Mouse (Mus musculus) right cerebral cortex, postnatal 4 days (tissue): ENCODE measurements around the gene Cmtr1.
"Not testable (repeated sequence)": the region's sequence is repeated elsewhere in the genome, so short reads cannot be mapped to it uniquely, and the experiment has no call there.

ENCODE experiments used
- DNase-seq: peaks from one replicate; pipeline ENCODE4 v3.0.0-alpha.2; 2022

The Cmtr1 gene

GRCm38 (mm10) chr17:29660076-29660761 is at the start of gene Cmtr1:
Gene Cmtr1 (plus strand): TSS chr17:29660595.
- DNase-seq = peak; percentile 92

GRCm38 (mm10) chr17:29613453-29613852 is 46.9 kb upstream of the Cmtr1 start:
- DNase-seq = not testable (repeated sequence)

DNA sequence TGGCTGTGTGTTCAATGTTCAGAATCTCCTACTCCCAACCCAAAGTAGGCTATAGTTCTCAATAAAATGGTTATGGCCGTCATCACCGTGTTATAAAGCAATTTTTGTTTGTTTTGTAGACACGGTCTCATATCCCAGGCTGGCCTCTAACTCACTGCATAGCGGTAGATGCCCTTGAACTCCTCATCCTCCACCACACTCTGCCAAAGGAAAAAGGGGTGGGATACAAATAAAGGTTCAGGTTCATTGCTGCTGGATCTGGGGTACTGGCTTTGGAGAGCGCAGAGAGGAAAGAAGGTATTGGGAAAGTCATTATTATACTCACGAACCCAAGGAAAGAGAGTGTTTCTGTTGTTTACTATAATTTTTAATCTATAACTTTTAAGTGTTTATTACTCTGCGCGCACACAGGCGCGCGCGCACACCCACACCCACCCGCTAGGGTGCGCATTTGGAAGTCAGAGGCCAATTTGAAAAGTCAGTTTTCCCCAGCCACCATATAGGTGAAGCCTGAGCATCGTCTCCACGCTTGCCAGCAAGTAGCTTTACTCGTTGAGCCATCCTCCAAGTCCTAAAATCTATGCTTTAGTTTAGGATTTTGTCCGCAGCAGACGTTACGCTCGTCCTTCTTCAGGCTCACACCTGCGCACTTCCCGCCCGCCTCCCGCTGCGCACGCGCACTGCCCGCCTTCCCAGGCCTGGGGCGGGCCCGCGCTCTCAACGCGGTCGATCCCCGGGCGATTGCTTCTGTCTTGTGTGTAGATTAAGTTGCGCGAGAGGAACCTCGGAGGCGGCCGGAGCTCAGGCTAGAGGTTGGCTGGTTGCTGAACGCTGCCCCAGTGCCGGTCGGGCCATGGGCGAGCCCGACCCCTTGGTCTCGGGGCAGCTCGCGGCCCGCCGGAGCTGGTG is 46.0 kb upstream of the Cmtr1 start, which contains the start of the genes Rnf8 and Gm28043:
Gene Rnf8, plus strand, starts transcription at position 676 of the 909 bp plus-strand sequence.
Gene Gm28043, plus strand, starts transcription at position 762 of the 909 bp plus-strand sequence.
- peak; percentile 96 for DNase-seq

GRCm38 (mm10) chr17:29615024-29615551 is 45.3 kb upstream of the Cmtr1 start:
- DNase-seq = no peak

DNA sequence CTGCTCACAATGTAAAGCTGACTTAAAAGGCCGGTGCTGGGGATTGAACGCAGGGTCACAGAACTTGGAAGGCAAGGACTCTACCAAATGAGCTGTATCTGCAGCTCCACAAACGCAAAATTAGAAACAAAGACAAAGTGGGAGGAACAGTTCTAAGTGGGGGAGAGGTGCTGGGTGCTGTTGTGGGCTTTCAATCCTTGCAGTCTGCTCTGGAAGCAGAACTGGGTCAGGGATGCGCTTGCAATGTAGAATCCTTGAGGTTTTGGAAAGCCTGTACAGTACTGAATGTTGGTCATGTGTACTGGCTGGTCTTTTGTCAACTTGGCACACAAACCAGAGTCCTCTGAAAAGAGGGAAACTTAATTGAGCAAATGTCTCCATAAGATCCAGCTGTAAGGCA is 44.8 kb upstream of the Cmtr1 start:
- DNase-seq = no peak

DNA sequence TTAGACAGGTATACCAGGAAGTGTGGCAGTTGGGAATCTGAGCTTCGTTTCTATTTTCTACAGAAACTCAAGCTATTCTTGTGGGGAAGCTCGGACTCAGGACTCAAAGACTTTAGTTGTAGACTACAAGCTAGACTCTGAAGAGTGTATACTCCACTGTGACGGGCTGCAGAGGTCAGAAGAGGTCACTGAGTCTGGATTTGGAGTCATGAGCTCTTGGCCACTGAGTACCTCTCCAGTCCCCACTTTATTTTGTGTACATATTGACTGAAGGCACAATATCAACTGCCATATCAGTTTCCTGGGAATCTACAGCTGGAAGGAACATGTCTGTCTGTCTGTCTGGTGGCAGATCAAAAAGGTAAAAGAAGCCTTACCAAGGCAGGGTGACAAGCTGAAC is 41.2 kb upstream of the Cmtr1 start:
- no peak for DNase-seq

- no peak for DNase-seq
These were observed 36.9 kb upstream of the Cmtr1 start for GRCm38 (mm10) chr17:29623488-29623887.

GRCm38 (mm10) chr17:29627285-29627684 is 33.1 kb upstream of the Cmtr1 start:
- no peak for DNase-seq

- no peak for DNase-seq
These were observed 31.4 kb upstream of the Cmtr1 start for GRCm38 (mm10) chr17:29628946-29629345.

DNA sequence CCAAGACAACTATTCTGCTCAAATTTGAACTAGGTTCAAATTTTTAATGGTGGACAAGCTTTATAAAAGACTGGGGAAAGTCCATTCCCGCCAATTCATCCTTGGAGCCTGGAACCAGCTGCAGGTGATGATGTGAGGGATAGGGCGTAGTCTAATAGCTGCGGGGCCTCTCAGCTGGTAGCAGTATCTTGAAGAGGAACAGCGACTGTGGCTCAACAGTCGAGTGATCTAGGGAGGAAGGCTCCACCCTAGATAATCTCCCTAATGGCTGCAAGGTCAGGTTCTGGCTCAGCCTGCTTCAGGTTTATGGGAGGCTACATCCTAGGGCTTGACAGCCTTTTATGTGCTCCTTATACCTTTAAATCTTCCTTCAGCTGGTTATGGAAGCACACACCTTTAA is 30.8 kb upstream of the Cmtr1 start:
- no peak for DNase-seq

DNA sequence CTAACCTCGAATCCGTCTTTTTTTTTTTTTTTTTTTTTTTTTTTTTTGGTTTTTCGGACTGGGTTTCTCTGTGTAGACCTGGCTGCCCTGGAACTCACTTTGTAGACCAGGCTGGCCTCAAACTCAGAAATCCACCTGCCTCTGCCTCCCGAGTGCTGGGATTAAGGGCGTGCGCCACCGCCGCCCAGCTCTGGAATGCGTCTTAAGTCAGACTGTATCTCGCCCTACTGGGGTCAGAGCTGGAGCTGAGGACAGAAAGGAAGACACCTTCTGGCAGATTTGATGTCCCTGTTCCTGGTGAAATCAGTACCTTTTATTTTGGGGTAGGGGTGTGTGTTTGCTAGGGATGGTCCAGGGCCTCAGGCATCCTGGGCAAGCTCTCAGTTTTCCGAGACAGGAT is 28.1 kb upstream of the Cmtr1 start:
- no peak for DNase-seq

DNA sequence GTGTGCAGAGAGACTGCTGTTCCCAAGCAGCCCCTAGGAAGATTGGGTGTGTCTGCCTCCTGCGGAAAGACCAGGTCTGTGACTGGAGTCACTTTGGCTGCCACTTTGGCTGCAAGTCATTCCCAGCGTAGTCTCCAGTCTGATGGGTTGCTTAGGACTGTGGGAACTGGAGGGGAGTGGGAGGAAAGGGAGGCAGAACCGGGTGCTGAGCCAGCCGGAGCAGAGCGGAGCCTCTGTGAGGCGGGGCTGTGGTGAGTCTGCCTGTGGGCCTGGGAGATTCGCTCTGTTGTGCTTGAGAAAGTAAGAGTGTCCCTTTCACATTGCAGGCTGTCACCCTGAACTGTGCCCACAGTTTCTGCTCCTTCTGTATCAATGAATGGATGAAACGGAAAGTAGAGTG is 24.9 kb upstream of the Cmtr1 start:
- DNase-seq = no peak

DNA sequence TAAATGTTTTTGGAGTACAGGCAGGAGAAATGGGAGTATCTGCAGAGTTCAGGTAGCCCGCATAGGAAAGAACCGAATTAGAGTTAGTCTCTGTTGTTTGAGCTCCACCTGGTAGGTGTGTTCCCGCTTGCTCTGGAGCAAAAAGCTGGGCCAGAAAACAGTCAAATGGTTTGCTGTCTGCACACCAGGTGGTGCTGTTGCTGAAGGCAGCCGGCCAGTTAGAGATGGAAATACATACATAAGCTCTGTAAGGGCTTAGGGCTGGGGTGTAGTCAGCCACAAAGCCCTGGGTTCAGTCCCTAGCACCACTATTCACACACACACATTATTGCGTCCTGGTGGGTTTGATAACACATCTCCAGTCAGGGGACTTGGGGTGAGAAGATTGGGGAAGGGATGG is 24.3 kb upstream of the Cmtr1 start:
- DNase-seq = peak; percentile 52

DNA sequence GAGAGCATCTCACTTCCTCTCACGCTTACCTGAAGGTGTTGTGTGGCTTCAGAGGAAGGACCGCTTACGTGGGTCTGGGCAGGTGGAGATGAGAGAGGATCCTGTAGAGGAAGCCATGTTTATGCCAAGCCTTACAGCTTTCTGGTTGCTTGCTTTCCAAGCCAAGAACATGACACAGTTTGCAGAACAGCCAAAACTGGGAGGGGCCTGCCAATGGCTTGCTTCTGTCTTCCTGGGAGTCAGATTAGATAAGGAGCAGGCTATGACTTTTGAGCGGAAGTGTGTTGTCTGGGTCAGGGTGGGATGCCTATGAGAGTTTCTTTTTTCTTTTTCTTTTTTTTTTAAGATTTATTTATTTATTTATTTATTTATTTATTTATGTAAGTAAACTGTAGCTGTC is 23.0 kb upstream of the Cmtr1 start:
- DNase-seq = no peak

- no peak for DNase-seq
These were observed 22.5 kb upstream of the Cmtr1 start for GRCm38 (mm10) chr17:29637895-29638294.

- no peak for DNase-seq
These were observed 19.4 kb upstream of the Cmtr1 start for GRCm38 (mm10) chr17:29640971-29641370.

GRCm38 (mm10) chr17:29642219-29642618 is 18.2 kb upstream of the Cmtr1 start:
- no peak for DNase-seq

DNA sequence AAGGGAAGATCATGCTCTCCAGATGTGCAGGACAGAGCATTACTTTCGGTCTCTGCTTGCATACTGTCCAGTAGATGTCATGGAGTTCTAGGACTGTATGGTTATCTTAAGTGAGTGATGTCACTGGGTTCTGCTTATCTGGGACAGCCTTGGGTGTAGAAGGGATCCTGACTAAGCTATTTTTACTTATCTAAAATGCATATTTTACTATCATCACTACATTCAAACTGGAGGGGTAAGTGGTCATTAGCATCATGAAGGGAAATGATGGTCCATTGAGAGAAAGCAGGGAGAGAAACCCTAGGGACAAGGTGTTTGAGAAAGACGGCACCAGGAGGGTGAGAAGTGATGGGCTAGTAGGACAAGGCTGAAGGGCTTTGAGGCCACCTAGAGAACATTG is 2.1 kb upstream of the Cmtr1 start:
- no peak for DNase-seq

GRCm38 (mm10) chr17:29660762-29661391 is 482 bp downstream of the Cmtr1 start:
- DNase-seq = peak; percentile 18

DNA sequence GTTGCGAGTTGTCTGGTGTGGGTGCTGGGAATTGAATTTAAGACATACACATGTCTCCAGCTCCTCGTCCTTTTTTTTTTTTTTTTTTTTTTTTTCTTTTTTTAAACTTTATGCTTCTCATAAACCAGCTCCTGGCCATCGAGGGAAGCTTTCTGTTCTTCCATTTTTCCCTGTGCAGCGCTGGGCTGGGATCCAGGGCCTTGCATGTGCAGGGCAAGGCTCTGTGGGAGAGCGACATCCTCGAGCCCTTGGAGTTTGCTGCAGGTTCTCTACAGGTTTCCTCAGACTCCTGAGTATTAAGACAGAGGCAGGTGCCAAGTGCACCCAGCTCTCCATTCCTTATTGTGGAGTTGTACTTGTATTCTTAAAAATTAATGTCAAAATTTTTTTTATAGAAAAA is 1.8 kb downstream of the Cmtr1 start:
- no peak for DNase-seq

DNA sequence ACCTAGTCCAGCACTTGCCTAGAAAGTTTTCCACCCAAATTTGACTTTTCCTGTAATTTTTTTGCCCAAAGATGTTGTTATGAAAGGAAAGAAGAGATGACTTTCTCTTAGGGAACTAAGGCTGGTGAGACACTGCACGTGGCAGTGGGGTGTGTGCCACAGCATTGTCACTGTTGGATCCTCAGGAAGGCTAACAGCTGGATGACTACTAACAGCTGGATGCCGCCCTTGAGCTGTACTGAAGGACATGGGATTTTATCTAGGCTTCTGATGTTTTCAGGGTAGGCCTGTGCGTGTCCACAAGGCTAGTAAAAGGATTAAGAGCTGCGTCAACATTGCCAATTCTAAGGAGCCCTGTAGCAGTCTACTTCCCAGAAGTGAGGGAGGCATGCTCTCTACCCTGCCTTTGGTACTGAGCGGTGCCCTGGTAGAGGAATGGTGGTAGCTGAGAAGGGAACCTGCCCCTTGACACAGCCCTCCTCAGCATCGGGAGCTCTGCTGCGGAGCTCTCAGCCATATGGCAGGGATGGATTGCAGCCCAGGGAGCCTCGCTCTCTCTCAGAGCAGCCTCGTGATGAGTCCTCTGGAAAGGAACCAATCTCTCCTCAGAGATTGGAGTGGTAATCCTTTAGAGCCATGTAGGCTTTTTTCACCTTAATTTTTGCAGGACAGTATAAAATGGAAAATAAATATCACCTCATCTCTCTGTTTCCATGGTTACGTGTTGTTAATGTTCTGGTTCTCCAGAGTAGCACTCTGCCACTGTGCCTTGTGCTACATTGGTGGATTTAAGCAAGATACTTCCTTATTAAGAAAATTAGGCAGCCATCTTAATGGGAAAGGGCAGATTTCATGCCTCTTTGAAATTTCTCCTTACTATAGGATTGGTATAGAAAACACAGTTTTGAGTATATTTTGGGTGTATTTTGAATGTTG is 7.9 kb downstream of the Cmtr1 start:
- DNase-seq = peak; percentile 40

- no peak for DNase-seq
These were observed 8.6 kb downstream of the Cmtr1 start for GRCm38 (mm10) chr17:29669030-29669429.
